Mouse (Mus musculus) G1E (cell line): ENCODE data around the gene Cd248.

ENCODE experiments used
- CTCF ChIP-seq: IDR thresholded peaks from 2 replicates; pipeline ENCODE4 v1.5.1; 2012; ENCODE audit warnings: low read depth, low read length, inconsistent platforms, mixed read lengths
- GATA1 ChIP-seq: IDR thresholded peaks from 2 replicates; pipeline ENCODE4 v1.6.1; 2012; ENCODE audit warnings: borderline replicate concordance, low read length, inconsistent platforms, mixed read lengths

DNA sequence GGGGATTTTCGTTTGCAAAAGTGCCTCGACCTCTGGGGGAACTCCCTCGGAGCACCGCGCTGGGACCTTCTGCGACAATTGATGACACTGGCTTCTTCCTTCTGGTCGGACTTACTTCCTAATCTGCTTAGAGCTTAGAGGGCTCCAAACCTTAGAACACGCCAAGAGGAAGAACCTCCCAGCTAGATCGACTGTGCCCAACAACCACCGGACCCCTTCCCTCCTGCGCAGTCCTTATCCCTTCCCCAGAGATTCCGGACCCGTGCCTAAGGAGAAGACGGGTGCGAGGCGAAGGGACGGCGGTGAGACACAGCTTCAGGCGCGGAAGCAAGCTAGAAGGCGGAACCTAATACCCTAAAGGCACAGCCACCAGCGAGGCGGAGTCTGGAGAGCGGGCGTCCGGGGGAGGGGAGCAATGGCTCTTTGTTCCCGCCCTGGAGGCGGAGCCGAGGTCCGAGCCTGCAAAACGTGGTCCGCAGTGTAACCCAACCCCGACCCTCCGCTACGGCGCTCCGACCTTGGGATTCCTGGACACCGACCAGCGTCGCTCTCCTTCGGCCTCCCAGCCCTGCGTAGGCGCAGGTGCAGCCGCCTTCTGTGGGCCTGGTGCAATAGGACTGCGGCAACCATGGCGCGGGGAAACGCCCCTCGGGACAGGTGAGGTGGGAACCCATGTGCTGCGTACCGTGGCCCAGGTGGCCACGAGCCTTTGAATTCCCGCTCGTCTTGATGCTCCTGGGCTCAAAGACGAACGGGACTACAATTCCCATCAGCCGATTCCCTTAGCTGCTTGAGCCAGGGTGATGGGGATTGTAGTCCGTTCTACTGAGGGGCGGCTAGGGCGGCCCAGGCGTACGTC, 44.0 kb upstream of the Cd248 start, which contains the start of gene Slc29a2:
- TF ChIP-seq GATA1 (no peak), CTCF (no peak)
